Mouse (Mus musculus): Measurements from ENCODE around the gene Cse1l.

The Cse1l gene

DNA sequence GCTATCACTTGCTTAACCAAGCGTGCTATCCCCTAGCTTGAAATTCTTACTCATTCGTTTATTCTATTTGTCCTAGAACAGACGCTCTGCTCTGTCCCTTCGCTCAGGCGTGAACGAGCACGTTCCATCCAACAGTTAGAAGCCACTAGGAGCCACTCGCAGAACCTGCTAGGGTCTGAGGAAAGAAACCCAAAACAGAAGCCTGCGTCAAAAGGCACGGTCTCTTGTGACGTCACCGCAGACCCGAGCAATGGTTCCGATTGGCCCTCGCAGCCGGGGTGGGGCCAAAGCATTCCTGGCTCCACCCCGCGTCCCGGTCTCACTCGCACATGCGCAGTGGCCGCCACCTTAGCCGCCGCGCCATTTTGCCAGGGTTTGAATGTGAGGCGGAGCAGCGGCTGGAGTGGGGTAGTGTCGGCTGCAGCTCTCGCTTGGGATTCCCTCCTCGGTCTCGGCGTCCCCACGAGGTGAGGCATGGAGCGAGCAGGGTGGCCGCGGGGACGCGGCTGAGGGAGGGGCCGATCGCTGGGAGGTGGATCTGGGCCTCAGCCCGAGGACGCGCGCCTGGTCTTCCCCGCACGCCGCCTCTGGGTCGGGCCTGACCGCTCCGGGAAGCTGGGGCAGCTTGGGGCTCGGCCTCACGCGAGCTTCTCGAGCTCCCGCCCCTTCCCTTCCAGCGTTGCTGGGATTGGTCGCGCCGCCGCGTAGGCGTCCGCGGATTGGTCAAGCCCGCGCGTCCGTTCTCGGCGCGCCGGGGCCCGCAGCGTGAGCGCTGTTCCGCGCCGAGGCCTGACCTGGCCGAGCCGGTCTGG lies at the start of gene Cse1l:
Gene Cse1l, plus strand, starts transcription at position 330 of the 812 bp plus-strand sequence.
- DNase-seq (ENCODE audit: low spot score in 2 of 2), result peak; percentile 95 to 96

DNA sequence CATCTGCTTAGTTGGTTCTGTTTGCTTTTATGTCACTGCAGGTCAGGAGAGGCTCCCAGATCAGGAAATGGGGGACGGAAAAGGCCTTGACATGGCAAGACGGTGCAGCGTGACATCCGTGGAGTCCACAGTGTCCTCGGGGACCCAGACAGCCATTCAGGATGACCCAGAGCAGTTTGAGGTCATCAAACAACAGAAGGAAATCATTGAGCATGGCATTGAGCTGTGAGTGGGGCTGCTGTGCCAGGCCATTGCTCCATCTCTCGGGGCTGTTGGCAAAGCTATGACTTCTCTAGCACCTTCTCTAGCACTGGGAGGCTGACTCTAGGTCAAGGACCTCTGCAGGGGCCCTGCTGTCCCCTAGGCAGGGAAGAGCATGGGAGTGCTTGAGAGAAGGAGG lies 49.5 kb upstream of the Cse1l start:
- DNase-seq (ENCODE audit: low spot score in 2 of 2), result no peak

DNA sequence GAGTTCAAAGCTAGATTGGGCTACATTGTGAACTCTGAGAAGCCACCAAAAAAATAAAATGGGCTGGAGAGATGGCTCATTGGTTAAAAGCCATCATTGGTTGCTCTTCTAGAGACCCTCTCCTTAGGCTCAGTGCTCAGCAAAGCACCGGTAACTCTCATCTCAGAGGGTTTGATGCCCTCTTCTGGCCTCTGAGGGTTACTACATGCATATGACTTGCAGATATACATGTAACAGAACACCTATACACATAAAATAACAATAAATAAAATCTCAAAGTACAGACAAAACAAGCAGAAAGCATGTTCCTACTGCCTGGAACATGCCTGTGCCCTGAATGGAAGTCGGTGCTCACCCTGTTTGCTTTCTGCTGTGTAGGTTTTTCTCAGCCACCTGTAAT lies 48.7 kb upstream of the Cse1l start:
- no peak for DNase-seq (ENCODE audit: low spot score in 2 of 2)

DNA sequence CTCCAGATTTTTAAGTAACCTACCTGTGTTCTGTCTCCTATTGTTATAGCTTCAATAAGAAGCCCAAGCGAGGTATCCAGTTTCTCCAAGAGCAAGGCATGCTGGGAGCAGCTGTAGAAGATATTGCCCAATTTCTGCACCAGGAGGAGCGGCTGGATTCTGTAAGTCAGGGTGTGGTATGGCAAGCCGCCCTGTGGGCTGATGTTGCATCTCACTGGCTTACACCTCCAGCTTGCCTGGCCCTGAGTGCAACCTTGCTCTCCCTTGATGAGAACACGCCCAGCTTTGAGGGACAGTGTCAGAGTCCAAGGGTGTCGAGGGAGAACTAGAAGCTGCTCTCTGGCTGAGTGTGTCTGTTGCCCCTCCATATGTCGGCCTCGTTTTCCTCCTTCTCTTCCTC lies 46.6 kb upstream of the Cse1l start:
- no peak for DNase-seq (ENCODE audit: low spot score in 2 of 2)

DNA sequence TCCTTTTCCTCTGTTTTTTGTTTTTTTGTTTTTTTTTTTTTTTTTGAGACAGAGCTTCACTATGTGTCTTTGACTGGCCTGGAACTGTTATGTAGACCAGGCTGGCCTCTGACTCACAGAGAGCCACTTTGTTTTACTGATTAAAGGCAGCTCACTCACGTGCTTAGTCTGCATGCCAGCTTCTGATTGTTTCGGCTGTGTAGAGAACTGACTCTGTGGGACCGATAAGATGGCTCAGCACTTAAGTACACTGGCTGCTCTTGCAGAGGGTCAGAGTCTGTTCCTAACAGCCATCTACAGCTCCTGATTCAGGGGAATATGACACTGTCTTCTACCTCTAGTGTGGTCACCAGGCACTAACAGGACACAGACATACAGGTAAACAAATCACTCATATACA lies 43.3 kb upstream of the Cse1l start:
- no peak for DNase-seq (ENCODE audit: low spot score in 2 of 2)

DNA sequence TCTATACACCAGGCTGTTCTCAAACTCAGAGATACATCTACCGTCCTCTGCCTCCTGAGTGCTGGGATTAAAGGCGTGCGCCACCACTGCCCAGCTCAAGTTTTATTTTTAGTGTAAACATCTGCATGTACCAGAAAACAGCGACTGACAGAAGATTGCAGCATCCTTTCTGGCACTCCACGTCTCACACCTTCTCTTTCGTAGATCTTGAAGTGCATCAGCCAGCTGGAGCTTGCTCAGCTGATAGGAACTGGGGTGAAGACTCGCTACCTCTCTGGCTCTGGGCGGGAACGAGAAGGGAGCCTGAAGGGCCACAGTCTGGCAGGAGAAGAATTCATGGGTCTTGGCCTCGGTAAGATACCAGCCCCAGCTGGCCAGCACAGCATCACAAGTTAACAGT lies 40.4 kb upstream of the Cse1l start:
- no peak for DNase-seq (ENCODE audit: low spot score in 2 of 2)

DNA sequence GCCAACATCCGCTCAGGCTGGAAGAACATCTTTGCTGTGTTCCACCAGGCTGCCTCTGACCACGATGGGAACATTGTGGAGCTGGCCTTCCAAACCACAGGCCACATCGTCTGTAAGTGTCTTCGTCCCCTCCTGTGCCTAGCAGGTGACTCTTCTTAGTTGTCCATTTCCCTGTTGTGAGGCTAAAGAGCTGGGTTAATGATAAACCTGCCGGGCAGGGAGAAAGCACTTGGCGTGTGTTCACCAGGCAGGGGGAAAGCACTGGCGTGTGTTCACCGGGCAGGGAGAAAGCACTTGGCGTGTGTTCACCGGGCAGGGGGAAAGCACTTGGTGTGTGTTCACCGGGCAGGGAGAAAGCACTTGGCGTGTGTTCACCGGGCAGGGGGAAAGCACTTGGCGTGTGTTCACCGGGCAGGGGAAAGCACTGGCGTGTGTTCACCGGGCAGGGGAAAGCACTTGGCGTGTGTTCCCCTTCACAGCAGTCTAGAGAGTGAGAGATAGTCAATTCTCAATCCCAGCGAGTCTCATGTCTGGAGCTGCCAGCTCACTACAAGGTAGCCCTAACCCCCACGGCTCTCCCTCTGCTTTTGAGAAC lies 35.5 kb upstream of the Cse1l start:
- DNase-seq (ENCODE audit: low spot score in 2 of 2), result no peak

DNA sequence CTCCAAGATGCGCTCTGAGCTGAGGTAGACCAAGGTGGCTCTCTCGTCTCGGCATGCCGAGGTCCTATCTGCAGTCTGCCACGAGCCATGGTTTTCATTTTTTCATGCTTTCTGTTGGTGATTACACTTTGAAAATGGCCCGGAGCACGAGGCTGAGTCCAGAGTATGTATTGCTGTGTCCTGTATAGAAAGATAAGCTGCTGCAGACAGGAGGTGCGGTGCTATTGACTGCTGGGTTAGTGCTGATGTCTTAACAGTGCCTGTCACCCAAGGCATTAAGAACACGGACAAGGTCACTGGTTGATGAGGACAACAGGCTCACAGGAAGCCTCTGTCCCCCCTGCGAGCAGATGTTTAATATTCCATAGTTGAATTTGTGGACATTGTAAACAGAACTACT lies 34.9 kb upstream of the Cse1l start:
- DNase-seq (ENCODE audit: low spot score in 2 of 2), result no peak

DNA sequence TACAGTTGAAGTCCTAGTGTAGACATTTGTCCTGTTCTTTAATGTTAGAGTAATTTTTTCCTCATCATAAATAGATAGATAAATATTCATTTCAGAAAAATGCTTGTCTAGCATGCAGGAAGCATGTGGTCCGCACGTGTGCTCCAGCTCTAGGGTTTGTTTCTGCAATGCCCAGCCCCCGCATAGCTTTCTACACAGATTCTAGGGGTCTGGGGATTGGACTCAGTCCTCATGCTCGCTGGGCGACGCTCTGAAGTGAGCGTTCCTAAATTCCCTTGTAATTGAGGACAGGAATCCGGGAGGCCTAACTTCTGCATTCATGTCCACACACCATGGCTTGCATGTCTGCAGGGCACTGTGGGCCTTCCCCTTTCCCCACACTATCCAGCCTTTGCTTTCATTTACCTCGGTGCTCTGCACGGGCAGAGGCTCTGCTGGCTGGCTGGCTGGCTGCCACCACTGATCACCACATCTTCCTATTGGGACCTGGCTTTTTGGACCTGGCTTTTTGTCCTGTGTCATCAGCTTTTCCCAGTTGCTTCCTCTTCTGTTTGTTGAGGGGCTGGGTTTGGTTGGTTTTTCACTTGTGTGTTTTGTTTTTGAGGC lies 31.1 kb upstream of the Cse1l start:
- DNase-seq (ENCODE audit: low spot score in 2 of 2), result peak; percentile 29 to 45

DNA sequence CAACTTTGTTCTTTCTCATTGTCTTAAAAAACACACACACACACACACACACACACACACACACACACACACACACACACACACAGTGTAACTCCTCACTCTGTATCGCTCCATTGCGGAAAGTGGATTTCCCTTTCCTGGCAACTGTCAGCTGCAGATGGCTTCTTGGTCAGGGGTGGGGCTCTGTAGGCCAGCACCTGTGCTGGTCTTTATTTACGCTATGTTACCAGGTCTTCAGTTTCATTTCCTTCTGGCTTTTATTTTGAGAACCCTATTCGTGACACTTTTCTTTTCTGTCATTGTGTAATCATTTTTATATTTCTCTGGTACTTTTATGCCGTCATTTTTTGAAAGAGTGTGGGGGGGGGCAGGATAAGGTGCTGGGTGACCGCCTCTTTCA lies 30.3 kb upstream of the Cse1l start:
- DNase-seq (ENCODE audit: low spot score in 2 of 2), result peak; percentile 67 to 72

DNA sequence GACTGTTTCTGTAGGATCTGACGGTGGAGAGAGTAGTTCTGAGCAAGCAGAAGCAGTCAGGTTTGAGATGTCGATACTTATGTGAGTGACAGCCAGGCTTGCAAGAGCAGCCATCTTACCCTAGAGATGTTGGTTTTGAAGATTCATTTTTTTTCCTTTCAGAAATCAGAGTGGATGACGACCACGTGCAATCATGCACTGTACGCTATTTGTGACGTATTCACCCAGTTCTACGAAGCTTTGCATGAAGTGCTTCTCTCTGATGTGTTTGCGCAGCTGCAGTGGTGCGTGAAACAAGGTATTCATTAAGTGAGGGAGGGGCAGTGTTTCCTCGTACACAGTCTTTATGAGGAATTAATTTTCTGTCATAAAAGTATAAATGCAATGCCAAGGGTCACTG lies 29.5 kb upstream of the Cse1l start:
- DNase-seq (ENCODE audit: low spot score in 2 of 2), result peak; percentile 29 to 39

DNA sequence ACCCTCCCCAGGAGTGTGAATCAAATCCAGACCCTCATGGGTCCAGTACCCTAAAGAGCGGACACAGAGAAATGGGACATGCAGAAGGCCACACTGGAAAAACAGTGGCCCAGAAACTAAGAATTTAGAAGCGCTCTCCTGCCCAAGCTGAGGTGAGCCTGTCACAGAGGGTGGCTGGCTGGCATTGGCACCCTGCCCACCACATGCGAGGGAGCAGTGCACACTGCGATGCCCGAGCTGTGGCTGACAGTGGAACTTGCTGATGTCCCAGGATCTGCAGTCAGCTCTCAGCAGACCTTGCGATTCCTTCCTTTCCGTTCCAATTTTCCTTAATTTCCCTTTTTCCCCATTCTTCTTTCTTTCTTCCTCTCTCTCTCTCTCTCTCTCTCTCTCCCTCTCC lies 20.8 kb upstream of the Cse1l start:
- no peak for DNase-seq (ENCODE audit: low spot score in 2 of 2)

DNA sequence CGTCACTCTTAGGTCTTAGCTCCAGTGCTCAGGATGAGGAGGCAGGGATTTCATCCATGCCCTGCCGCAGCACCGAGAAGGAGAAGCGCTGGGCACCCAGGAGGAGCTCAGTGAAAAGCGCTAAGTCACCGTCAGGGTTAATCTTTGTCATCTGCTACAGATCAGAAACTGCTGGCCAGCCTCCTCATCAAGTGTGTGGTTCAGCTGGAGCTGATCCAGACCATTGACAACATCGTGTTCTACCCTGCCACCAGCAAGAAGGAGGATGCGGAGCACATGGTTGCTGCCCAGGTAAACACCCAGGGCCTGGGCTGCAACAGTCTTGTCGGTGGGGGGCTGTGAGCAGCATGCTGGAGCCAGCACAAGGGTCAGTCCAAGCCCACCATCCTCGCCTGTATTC lies 20.2 kb upstream of the Cse1l start:
- DNase-seq (ENCODE audit: low spot score in 2 of 2), result no peak

DNA sequence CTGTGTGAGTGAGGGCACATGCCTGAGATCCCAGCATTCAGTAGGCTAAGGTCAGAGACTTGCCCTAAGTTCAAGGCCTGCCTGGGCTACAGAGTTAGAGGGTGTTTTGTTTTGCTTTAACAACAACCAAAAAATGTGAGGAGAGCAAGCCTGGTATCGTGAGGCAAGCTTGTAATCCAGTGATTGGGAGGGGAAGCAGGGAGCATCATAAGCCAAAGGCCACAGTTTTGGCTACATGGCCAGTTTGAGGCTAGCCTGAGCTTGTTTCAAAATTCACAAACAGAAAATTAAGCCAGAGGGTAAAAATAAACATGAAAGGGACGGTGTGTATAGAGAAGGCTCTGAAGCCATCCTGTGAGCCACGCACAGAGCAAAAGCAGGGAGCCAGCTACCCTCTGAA lies 19.6 kb upstream of the Cse1l start:
- no peak for DNase-seq (ENCODE audit: low spot score in 2 of 2)

DNA sequence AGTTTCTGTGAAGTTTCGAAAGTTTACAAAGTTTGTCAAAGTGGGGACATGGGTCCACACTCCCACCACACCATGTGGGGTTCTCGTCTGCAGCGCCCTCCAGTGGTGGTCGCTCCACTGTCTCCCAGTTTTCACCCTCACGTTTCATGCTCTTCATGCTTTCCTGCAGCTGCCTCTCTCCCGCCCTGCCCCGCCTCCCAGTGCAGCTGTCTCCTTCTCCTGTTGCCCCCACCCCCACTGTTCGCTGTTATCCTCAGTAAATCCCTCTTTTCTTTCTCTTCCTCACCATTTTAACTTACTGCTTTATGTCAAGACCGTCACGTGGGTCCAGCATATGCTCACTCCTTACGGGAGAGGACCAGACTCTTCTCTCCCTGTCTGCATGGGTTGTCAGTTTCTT lies 18.0 kb upstream of the Cse1l start:
- no peak for DNase-seq (ENCODE audit: low spot score in 2 of 2)

DNA sequence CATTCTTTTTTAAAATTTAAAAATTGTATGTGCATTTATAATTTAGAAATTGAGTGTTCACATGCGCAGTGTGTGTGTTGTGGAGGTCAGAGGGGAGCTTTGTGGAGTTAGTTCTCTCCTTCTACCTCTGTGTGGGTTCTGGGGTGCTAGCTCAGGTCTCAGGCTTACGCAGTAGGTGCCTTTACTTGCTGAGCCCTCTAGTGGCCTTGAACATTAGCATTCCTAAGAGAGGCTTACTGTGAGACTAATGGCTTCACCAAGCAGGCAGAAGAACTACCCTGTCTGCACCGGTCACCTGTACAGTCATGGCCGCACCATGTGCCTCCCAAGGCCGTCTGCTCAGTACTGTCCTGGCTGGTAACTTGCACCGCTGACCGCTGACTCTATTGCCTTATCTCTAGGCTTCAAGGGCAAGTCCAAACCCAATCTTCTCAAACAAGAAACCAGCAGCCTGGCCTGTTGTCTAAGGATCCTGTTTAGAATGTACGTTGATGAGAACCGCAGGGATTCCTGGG lies 14.4 kb upstream of the Cse1l start:
- DNase-seq (ENCODE audit: low spot score in 2 of 2), result no peak

DNA sequence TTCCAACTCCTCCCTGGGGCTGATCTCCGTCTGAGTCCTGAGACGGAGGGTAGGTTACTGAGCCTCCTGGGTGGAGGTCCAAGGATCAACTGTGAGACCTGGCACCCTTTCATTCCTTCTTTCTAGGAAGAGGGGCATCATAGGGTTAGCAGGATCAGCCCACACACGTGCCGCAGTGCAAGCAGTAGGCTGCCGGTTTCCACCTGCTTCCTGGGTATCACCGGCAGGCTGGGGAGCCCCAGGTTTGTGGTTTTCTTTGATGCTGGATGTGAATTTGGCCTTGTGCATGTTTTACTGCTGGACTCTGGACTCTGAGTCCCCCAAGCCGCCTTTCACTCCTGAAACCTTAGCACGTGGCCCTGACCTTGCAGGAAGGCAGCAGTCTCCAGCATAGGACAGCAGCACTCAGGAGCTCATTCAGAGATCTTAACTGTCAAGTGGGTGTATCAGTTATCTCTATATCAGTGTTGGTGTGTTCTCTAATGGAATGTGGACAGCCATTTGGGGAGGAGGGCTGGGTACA lies 13.6 kb upstream of the Cse1l start:
- DNase-seq (ENCODE audit: low spot score in 2 of 2), result no peak

DNA sequence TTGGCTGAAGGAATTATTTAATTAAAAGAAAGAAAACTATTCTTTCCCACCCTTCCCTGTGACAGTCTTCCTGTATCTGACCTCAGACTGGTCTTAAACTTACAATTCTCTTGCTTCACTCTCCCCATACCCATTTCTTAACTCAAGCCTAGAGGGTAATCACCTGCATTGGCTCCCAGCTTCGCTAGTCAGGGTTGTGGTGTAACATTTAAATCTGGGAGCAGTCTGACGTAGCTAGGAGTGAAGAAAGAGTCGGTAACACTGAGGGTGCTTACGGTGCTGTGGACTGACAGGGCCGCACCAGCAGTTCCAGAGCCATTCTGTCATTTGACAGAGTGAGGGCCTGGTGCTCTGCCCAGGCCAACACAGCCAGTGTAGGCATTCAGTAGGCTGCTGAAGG lies 12.8 kb upstream of the Cse1l start:
- no peak for DNase-seq (ENCODE audit: low spot score in 2 of 2)

DNA sequence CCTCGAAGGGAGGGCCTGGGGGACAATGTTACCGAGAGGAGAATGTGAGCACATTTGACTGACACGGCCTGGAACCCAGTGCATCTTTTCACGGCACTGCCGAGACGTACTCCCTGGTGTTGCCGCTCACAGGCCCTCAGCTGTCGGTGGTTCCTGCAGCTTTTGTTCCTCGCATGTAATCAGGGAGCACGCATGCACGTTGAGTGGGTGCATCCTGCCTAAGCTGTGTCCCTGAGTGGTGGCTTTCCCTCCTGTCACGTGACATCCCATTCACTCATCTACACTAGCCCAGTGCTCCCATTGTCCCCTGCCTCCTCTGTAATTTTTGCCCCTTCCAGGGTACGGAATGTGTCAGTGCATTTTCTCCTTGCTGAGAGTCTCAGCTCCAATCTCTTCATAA lies 9.5 kb upstream of the Cse1l start:
- DNase-seq (ENCODE audit: low spot score in 2 of 2), result no peak

DNA sequence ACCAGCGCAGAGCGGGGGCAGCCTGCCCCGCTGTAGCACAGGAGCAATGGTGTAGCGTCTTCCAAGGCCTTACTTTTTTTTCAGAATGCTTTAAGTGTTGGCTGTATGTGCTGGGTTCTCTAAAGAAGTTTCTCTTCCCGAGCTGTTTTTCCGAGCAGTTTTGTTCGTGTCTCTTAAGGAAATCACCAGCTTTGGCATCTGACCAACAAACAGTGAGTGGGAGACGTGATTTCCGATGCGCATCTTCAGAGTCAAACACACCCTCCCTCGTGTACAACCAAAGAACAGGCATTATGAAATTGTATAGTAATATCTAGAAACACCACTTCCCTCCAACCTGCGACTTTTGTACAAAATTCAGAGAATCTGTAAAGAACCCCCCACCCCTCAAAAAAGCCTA lies 8.9 kb upstream of the Cse1l start:
- DNase-seq (ENCODE audit: low spot score in 2 of 2), result no peak

DNA sequence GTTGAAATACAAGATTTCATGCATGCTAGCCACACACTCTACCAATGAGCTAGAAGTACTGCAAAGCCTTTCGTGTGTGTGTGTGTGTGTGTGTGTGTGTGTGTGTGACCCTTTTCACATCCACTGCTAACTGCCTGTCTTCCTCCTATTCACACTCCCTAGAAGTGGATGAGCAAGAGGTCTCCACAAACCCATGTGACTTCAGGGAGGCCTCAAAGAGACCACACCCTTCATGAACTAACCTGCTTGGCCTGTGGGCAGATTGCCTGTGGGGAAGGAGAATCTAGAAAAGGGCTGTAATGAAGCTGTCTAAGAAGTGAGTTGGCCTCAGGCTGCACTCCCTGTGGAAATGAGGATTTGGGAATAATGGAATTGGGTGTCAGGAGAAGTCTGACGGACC lies 6.7 kb upstream of the Cse1l start:
- DNase-seq (ENCODE audit: low spot score in 2 of 2), result no peak

DNA sequence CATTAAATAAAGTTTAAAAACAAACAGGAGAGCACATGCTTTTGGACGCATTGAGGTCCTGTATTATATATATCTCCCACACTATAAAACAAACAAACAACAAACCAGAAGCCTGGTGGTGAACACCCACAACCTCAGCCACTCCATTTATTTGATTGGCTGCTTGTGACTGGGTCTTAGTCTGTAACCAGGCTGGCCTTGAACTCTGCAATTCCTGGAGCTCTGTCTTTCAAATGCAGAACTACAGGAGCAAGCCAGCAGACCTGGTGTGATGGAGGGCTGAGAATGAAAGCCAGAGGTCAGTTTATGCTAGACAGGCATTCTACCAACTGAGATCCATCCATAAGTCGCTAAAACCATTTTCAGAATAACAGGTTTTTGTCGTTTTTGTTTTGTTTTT lies 6.1 kb upstream of the Cse1l start:
- no peak for DNase-seq (ENCODE audit: low spot score in 2 of 2)
